Mouse (Mus musculus) testis, adult 2 months (tissue): Measurements from ENCODE around the gene Olfr1423.
"Not testable (repeated sequence)": the region's sequence is repeated elsewhere in the genome, so short reads cannot be mapped to it uniquely, and the experiment has no call there.

Experiments used
- CTCF ChIP-seq: fragments of 200-500 bp; IDR thresholded peaks from 2 replicates; pipeline ENCODE4 v1.5.1; 2012; ENCODE audit warnings: low read depth, mild to moderate bottlenecking, inconsistent platforms, low read length, moderate library complexity; ENCODE audit not compliant: control insufficient read depth, insufficient read depth, insufficient replicate concordance
- POLR2A ChIP-seq: fragments of 200-500 bp; IDR thresholded peaks from 2 replicates; pipeline ENCODE4 v1.6.1; 2012; ENCODE audit warnings: low read depth, mild to moderate bottlenecking, inconsistent platforms, low read length, moderate library complexity; ENCODE audit not compliant: control insufficient read depth

DNA sequence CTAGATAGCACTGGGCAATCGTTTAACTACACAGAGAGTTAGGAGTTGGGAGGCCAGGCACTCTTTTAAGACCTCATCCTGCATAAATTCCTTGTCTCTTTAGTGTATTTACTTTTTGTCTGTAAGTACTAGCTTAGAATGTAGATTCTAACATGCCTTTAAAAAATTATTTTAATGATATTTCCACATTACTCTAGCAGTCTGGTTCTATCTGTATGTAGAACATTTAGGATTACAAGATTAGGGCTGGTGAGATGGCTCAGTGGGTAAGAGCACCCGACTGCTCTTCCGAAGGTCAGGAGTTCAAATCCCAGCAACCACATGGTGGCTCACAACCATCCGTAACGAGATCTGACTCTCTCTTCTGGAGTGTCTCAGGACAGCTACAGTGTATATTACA is 56.5 kb downstream of the Olfr1423 start:
- TF ChIP-seq CTCF, POLR2A: not testable (repeated sequence)
